In genomic region chr15:89277366-89277765, GRCm38 (mm10) we compare ENCODE assay signal across 32 mouse cellular contexts. TPM values are rescaled to one million over a fixed set of nuclear protein-coding genes. Genes with fewer than 3 reads are reported as not detected.
A peak's percentile ranks its signal among the peaks of the same experiment; 100 is the strongest.
DNase-seq lines count a peak whose midpoint lies in the region.
"Had no signal": no experiment of that assay in that cellular context is flagged by ENCODE, and none has a peak within 500 bp of the region (broad histone marks: within the 10 kb centered on the region; RNA-seq: fewer than 3 reads in every experiment).

No protein-coding gene starts in this region.

- peak; percentile 76 for DNase-seq in adrenal gland, adult 2 months
- no peak for DNase-seq in adrenal gland, postnatal 25 days
- DNase-seq in adrenal gland, postnatal 14 days, result peak; percentile 60
- DNase-seq in adrenal gland, postnatal 10 days, result no peak
- DNase-seq in 3T3-L1 (ENCODE audit: low read depth, low spot score), result peak; percentile 40
- peak; percentile 56 for DNase-seq in 416B (ENCODE audit: low read depth)
- no peak for DNase-seq in B cell, adult 2 months
- no peak for DNase-seq in lung, postnatal 14 days
- DNase-seq: cerebellum, adult 11 months; cerebellum, adult 18-20 months; cerebellum, adult 8-10 months; cerebellum, adult 9-11 months; cerebellum, postnatal 14 days; cerebellum, postnatal 36 days; embryo, embryonic 11 days; gastrocnemius, adult 2 months had no signal

RNA-seq across cellular contexts. Expression of gene Sbf1, which starts 37.7 kb away (rescaled TPM):
- 10 to 100 TPM; 75.8 to 80.8 TPM for total RNA-seq in adrenal gland, adult 2 months (2021)
- 171 and 187 TPM in 2 replicates for polyA plus RNA-seq in adrenal gland, adult 2 months (2012; rRNA removed)
- 101 and 107 TPM in 2 replicates for total RNA-seq in adrenal gland, postnatal 25 days (2021)
- 74.0 and 99.4 TPM in 2 replicates for total RNA-seq in adrenal gland, postnatal 14 days (2021)
- 10 to 100 TPM; 80.3 to 85.7 TPM for total RNA-seq in adrenal gland, postnatal 10 days (2021)

RNA-seq across cellular contexts. Expression of gene Adm2, which starts 45.2 kb away (rescaled TPM):
- total RNA-seq in adrenal gland, adult 2 months (2021), result not detected
- polyA plus RNA-seq in adrenal gland, adult 2 months (2012; rRNA removed), result 0.17 TPM in 1 of 2 replicates, not detected in the other
- not detected in 2 replicates for total RNA-seq in adrenal gland, postnatal 25 days (2021)
- total RNA-seq in adrenal gland, postnatal 14 days (2021), result not detected in 2 replicates
- total RNA-seq in adrenal gland, postnatal 10 days (2021), result not detected
- total RNA-seq: common myeloid progenitor, adult 5-6 weeks; G1E; gastrocnemius, adult 2 months had no signal
- polyA plus RNA-seq: activated CD4-positive, CD25-positive, alpha-beta regulatory T cell, adult 4 months; brain, embryonic 14.5 days; CD4-positive, CD25-positive, alpha-beta regulatory T cell, adult 4 months; embryonic facial prominence, embryonic 11.5 days; embryonic facial prominence, embryonic 13.5 days; forebrain, embryonic 12.5 days; forebrain, embryonic 14.5 days; forebrain, embryonic 16.5 days; frontal cortex, adult 2 months had no signal

RNA-seq across cellular contexts. Expression of gene Miox, which starts 56.8 kb away (rescaled TPM):
- not detected for total RNA-seq in adrenal gland, adult 2 months (2021)
- 0.21 and 0.92 TPM in 2 replicates for polyA plus RNA-seq in adrenal gland, adult 2 months (2012; rRNA removed)
- not detected in 2 replicates for total RNA-seq in adrenal gland, postnatal 25 days (2021)
- not detected in 2 replicates for total RNA-seq in adrenal gland, postnatal 14 days (2021)
- 1 to 10 TPM; 1.8 to 3.3 TPM for total RNA-seq in adrenal gland, postnatal 10 days (2021)
- total RNA-seq: CH12.LX; common myeloid progenitor, adult 5-6 weeks; gastrocnemius, adult 2 months had no signal
- polyA plus RNA-seq: activated CD4-positive, CD25-positive, alpha-beta regulatory T cell, adult 4 months; brain, embryonic 14.5 days; CD4-positive, CD25-positive, alpha-beta regulatory T cell, adult 4 months; embryonic facial prominence, embryonic 11.5 days; embryonic facial prominence, embryonic 13.5 days; embryonic facial prominence, embryonic 15.5 days; erythroblast, embryonic 14.5 days; forebrain, embryonic 10.5 days; forebrain, embryonic 12.5 days; forebrain, embryonic 14.5 days; forebrain, embryonic 16.5 days; frontal cortex, adult 2 months; G1E; Patski had no signal

Comparison
In these comparisons a context has a peak if more than half of its experiments do, and no peak if none do; other contexts are left out.
1. DNase-seq: peak in adrenal gland, adult 2 months (single experiment), adrenal gland, postnatal 14 days (single experiment), 3T3-L1 (single experiment) and 416B (single experiment); none in adrenal gland, postnatal 25 days (single experiment), adrenal gland, postnatal 10 days (single experiment), B cell, adult 2 months (0 of 2) and lung, postnatal 14 days (single experiment).